Mouse (Mus musculus) heart, adult 2 months (tissue): ENCODE measurements around the gene Slc24a1.

ENCODE experiments used
- CTCF ChIP-seq: fragments of 200-600 bp; IDR thresholded peaks from 2 replicates; pipeline ENCODE4 v1.8.1; 2022; ENCODE audit warnings: antibody characterized with exemption, mild to moderate bottlenecking, moderate library complexity
- EP300 ChIP-seq: fragments of 200-500 bp; IDR thresholded peaks from 2 replicates; pipeline ENCODE4 v1.6.1; 2011; ENCODE audit warnings: low read depth, low read length, control low read depth; ENCODE audit not compliant: insufficient read depth
- POLR2A ChIP-seq: fragments of 200-500 bp; IDR thresholded peaks from 2 replicates; pipeline ENCODE4 v1.6.1; 2011; ENCODE audit warnings: mild to moderate bottlenecking, low read depth, low read length, control low read depth; ENCODE audit not compliant: insufficient read depth

DNA sequence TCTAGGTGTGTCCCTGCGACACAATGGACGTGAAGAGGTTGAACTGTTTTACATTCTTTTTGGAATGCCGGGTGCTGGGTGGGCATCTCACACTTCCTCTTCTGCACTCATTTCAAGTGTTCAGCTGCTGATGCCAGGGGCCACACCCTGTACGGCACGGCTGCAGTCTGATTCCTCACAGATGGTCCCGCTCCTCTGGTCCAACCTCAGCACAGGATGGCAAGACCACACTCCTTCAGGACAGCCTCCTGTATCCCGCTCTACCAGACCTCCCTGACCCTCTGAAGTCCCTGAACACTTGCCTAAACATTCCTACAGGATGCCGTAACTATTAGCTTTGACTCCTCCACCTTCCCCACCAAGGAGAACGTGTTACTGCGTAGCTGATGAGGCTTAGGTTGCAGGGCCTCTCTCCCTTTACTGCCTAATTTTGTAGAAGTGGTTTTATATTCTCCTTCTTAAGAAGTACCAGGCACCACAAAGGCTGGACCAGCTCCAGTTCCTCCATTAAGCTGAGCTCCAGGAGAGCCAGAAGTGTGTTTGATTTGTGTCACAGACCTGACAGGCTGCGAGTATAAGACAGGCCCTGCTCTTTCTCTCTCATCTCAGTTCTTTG, 10.6 kb downstream of the Slc24a1 start:
- TF ChIP-seq POLR2A, result no peak
- no peak for TF ChIP-seq CTCF
- no peak for TF ChIP-seq EP300
